Mouse (Mus musculus) monocyte, adult 5-6 weeks (primary cell): Measurements from ENCODE around the gene Nfix. TPM values are rescaled to one million over a fixed set of nuclear protein-coding genes. Genes with fewer than 3 reads are reported as not detected.
A peak's percentile ranks its signal among the peaks of the same experiment; 100 is the strongest.

Experiments
- ATAC-seq: fragments of 153-309, 156-312 bp; replicated peaks from 2 replicates; pipeline ENCODE4 v1.8.0; 2017; ENCODE audit warnings: mild to moderate bottlenecking; ENCODE audit not compliant: low TSS enrichment, insufficient number of reproducible peaks, severe bottlenecking, poor library complexity, low FRiP score
- total RNA-seq: library from RNA; stranded (forward); fragments of 200-1000, 200-491, 200-594 nt; gene quantifications from 3 replicates; pipeline ENCODE4 v1.2.3, GENCODE M21; 2017

Nfix gene
- total RNA-seq, 1 experiment from 2014 or later = 16.7 TPM

DNA sequence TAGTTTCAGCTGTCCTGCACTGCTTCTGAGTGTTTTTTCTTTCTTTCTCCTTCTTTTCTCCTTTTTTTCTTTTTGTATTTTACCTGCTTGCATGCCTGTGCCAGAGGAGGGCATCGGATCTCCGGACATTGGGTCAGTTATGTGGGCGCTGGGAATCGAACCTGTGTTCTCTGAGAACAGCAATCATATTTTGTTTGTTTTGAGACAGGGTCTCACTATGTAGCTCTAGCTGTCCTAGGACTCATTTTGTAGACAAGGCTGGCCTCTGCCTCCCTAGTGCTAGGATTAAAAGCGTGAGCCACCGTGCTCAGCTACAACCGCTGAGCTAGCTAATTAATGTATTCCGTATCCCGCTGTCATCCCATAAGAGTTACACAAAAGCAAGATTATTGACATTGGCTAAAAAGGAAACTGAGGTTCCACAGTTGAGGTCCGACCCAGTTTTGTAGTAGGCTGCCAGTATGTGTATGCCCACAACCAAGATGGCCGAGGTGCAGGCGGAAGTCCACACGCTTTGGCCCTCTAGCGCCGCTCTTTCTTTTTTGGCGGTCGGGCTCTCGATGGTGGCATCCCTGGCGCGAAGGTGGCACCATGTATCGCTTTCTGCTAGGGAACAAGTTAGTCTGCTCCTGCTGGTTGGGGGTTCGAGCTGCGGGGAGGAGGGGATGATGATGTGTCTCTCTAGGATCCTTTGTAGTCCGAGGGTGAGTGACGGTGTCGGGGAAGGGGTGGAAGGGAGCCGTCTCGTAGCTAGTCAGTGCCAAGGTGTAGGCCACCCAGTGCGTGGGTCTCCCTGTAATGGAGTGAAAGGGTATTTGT lies 135.4 kb downstream of the Nfix start:
- peak; percentile 31 for ATAC-seq

DNA sequence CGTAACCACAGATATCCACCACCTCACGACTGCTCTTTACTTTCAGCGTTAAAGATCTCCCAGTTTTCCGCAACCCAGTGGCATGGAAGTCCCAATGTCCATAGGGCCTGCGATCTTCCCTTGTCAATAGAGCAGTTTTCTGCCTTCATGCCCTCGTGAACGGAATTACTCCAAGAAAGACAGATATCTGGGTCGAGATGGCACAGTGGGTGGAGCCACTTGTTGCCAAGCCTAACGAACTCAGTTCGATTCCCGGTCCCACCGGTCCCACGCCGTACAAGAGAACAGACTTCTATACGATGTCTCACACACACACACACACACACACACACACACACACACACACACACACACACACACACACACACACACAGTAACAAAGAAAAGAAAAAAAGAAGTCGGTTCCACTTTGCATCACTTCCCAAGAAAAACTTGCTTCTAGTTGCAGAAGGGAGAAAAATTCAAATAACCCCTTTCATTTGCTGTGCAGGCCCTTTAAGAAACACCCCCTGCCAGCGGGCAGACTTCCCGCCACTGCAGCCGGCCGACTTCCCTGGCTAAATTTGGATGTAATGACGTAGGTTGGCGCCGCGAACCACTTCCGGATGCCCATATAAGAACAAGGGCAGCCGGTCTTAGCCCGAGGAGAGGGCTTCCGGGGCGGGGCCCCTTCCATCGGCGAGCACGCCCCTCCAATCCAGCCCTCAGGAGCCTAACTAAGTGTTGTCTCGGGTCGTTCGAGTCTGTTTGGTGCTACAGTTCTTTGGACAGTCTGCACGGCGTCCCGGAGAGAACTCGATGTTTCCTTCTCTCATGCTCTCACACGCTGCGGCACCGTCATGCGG lies 136.4 kb downstream of the Nfix start:
- ATAC-seq = peak; percentile 49

DNA sequence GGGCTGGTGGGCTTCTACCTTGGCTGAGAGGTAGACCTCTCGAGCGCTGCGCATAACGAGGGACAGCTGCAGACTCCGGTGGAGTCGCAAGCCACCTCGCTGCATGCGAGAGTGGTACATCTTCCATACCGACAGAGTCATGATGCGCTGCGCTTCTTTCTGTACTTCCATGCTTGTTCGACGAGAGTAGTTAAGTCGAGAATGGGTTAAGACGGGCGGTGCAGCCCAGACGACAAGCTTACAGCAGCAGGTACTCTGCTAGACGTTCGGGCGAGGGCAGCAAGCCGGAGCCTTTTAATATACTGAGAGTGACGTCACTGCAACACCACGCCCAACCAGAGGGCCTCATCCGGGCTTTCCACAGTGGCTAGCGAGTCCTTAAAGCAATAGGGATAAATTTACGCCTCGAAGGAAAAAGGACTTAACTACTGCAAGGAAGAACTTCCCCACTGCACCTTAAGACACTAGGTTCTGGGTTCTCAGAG lies 137.5 kb downstream of the Nfix start, which contains the start of gene Ier2:
Gene Ier2 (minus strand): TSS at position 272 of the 485 bp plus-strand sequence.
- ATAC-seq = peak; percentile 46

DNA sequence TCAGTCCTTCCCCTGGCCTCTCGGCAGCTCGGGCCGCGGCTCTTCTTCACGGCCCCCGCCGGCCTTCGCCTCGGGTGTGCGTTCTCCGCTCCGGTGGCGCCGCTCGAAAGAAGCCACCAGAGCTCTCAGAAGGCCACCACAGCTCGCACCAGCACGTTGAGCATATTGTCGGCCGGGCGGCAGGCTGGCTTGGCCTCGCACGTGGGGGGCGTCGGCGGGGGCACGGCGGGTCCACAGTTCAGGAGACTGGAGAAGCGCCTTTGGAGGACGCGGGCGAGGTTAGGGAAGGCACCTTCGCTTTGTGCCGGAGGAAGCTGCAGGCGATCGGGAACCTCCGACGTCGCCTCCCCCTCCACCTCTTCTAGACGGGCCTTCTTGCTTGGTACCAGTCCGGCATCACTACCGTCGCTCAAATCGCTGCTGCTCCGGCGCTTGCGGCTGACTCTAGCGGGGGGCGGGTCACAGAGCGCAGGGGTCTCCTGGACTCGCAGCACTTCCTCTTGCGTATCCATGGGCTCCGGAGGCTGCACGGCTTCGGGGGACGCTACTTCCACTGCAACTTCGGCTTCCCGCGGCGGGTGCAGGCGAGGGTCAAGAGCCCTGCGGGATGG lies 138.1 kb downstream of the Nfix start:
- no peak for ATAC-seq

GRCm38 (mm10) chr8:84661458-84661871 lies 138.7 kb downstream of the Nfix start:
- peak; percentile 65 for ATAC-seq

GRCm38 (mm10) chr8:84660819-84661457 lies 139.2 kb downstream of the Nfix start:
- no peak for ATAC-seq

DNA sequence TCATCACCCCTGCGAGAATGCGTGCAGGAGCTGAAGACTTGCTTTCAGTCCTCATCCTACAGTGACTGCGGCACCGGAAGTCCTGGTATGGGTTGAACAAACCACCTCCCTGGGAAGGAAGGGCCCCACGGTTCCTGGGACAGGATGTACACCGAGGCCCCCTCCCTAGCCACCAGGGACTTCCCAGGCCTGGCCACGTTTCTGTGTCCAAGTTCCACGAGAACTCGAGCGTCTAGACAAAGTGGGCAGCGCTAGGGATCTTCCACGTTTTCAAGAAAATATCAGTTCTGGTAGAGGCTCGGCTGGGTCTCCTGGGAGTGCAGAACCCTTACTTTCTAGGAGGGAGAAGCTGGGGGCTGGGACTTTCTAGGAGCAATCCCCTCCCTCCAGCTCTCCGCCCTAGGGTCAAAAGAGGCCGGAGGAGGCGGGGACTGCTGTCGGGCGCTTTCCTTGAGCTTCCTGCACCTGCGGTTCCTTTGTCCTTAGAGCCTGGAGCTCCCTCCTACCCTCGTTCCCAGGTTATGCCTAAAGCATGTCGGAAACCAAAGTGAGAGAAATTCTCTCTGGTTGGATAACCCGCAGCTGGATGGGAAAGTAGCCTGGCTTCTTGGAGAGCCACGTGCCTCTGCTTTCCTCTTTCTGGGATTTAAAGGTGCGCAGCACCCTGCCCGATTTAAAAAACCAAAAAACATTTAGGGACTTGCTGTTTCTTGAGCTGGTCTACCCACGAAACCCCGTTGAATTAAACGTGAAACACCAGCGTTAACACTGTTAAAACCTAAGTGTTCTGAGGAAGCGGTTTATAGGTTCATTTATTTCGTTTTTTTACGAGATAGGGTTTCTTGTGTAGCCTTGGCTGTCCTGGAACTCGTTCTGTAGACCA lies 140.0 kb downstream of the Nfix start:
- peak; percentile 19; the same call in 1 of the 2 replicates for ATAC-seq

GRCm38 (mm10) chr8:84658951-84659350 lies 141.2 kb downstream of the Nfix start:
- ATAC-seq = no peak

- no peak for ATAC-seq
These were observed 142.5 kb downstream of the Nfix start for GRCm38 (mm10) chr8:84657680-84658079.

GRCm38 (mm10) chr8:84657203-84657602 lies 142.9 kb downstream of the Nfix start:
- ATAC-seq = no peak

DNA sequence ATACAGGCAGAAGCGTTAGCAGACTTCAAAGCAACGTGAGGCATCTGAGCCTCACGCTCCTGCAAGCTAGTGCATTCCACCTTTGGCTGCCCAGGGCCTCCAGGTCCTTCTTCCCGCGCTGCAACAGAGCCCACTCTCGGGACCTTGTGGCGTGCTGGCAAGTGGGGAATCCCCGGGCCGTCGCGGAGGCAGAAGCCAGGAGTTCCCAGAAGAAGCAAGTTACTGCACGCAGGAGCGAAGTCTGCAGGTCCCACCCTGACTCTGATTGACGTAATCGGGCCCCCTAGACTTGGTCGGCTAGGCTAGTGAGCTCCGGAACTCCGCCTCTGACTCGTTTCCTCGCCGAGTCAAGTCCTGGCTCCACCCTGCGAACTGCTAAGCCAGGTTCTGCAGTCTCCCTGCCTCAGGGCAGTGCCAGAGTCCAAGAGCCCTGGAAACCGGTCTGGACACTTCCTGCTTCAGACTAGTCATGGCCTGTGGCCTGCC lies 143.5 kb downstream of the Nfix start:
- ATAC-seq = peak; percentile 59

DNA sequence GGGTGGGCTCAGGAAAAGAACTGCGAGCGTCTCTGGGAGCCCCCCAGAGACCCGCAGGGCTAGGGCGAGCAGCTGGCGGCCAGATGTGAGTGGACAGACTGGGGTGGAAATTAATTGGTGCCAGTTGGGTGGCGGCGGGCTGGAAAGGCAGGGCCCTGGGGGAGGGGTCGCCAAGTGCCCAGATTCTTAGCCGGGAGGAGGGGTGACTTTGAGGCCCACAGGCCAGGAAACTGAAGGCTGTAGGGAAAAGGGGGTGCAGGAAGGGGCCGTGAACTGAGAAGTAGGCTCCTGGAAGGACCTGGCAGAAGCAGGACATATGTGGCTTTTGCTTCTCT lies 144.0 kb downstream of the Nfix start:
- no peak for ATAC-seq

DNA sequence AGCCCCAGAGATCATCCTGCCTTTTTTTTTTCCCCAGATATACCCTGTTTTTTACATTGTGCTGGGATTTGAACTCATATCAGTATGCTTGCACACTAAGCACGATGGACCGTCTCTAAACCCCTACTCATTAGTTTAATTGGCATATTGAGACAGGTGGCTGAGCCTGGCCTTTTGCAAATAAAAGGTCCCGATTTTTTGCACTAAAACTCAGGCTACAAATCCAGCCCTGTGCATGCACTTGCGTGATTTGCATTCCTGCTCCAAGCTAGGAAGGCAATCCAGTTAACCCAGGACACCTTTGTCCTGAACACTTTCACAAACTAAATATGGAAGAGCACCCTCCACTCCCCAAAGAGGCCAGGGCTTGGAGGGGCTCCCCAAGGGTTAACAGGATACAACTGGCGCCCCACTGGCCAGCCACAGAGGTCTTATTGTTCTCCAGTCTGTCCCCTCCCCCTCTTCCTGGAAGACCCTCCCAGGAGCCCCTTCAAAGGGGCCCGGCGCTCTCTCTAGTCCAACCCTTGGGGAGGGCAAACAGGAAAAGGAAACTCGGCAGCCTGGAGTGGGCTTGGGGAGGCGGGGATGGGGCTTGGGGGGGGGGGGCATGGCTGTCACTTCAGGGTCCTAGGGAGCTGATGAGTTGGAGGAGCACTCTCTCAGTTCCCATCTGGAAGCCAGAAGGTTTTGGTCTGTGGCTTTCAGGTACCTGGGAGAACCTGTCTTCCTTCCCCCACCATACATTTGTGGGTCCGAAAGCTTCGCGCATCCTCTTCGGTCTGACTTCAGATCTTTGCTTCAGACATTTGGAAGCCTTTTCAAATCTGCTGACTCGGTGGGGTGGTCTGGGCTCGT lies 144.6 kb downstream of the Nfix start:
- no peak for ATAC-seq

- no peak for ATAC-seq
These were observed 145.5 kb downstream of the Nfix start for GRCm38 (mm10) chr8:84654597-84654996.

DNA sequence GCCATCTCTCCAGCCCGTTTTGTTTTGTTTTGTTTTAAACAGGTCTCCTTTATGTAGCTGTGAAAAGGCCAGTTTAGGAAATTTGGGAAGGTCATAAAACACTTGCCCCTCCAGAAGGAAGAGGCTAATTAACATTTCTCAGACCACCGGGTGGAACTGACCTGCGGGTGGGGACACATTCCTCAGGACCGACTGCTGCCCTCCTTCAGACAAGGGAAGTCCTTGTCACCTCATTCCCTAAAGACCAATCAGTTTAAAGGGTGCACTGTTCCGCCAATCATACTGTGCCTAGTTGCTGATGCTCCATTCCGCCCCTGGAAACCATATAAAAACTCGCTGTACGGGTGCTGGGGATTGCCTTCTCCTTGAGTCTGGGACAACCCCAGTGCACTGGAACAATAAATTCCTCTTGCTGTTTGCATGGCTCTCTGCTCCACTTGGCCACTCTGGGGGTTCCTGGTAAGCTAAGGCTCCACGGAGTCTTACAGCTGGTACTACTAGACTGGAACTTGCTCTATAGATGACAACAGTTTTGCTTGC lies 147.0 kb downstream of the Nfix start:
- ATAC-seq = no peak

- no peak for ATAC-seq
These were observed 149.9 kb downstream of the Nfix start for GRCm38 (mm10) chr8:84650213-84650612.
